Comparison of ENCODE assay signal across 9 mouse cellular contexts in genomic region chr9:45740584-45740980, GRCm38 (mm10).
A peak's percentile ranks its signal among the peaks of the same experiment; 100 is the strongest.
DNase-seq lines count a peak whose midpoint lies in the region; ATAC-seq lines count a peak whose summit lies in the region.
"Had no signal": no experiment of that assay in that cellular context is flagged by ENCODE, and none has a peak within 500 bp of the region (broad histone marks: within the 10 kb centered on the region; RNA-seq: fewer than 3 reads in every experiment).

No protein-coding gene starts in this region.

- no peaks in the 10 kb centered on the region for H3K36me3 ChIP-seq in heart, embryonic 11.5 days (ENCODE audit: control insufficient read depth, insufficient read depth, low read length)
- no peaks in the 10 kb centered on the region; the same call in 1 of the 2 replicates for H3K36me3 ChIP-seq in hindbrain, embryonic 14.5 days (replicated peaks; ENCODE audit: control insufficient read depth, insufficient read depth)
- H3K36me3 ChIP-seq: embryonic facial prominence, embryonic 12.5 days had no signal

- no peaks in the 10 kb centered on the region for H3K4me1 ChIP-seq in heart, embryonic 11.5 days (ENCODE audit: control insufficient read depth, insufficient read depth, low read length)
- peaks cover 13% of the 10 kb centered on the region for H3K4me1 ChIP-seq in hindbrain, embryonic 14.5 days (replicated peaks; ENCODE audit: control insufficient read depth, insufficient read depth, low read length)

- no peak overlapping the region for H3K4me2 ChIP-seq in heart, embryonic 11.5 days
- H3K4me2 ChIP-seq in hindbrain, embryonic 14.5 days (replicated peaks): no peak overlapping the region
- H3K4me2 ChIP-seq: embryonic facial prominence, embryonic 12.5 days had no signal

- peaks cover 21% of the 10 kb centered on the region for H3K27me3 ChIP-seq in heart, embryonic 11.5 days (ENCODE audit: control insufficient read depth, insufficient read depth, low read length)
- H3K27me3 ChIP-seq in hindbrain, embryonic 14.5 days (ENCODE audit: control insufficient read depth, insufficient read depth, low read length): no peaks in the 10 kb centered on the region
- H3K27me3 ChIP-seq: embryonic facial prominence, embryonic 12.5 days had no signal

- H3K9me3 ChIP-seq in heart, embryonic 11.5 days (replicated peaks; ENCODE audit: control insufficient read depth, low read length): no peaks in the 10 kb centered on the region
- no peaks in the 10 kb centered on the region for H3K9me3 ChIP-seq in hindbrain, embryonic 14.5 days (ENCODE audit: control insufficient read depth, low read length)
- H3K9me3 ChIP-seq: embryonic facial prominence, embryonic 12.5 days had no signal

- H3K9ac ChIP-seq in heart, embryonic 11.5 days (ENCODE audit: low read depth, low read length): no peak overlapping the region
- H3K9ac ChIP-seq in hindbrain, embryonic 14.5 days: no peak overlapping the region
- H3K9ac ChIP-seq: embryonic facial prominence, embryonic 12.5 days had no signal

- H3K27ac ChIP-seq in heart, embryonic 11.5 days (ENCODE audit: low read depth, low read length): no peak overlapping the region
- no peak overlapping the region for H3K27ac ChIP-seq in hindbrain, embryonic 14.5 days
- H3K27ac ChIP-seq: embryonic facial prominence, embryonic 12.5 days had no signal

- 69% methylated on average over 2 of the region's 2 CpGs for WGBS in heart, embryonic 11.5 days (ENCODE audit: insufficient replicate concordance)
- 52% methylated on average over 2 of the region's 2 CpGs for WGBS in hindbrain, embryonic 14.5 days

- intact Hi-C loops in gastrocnemius, postnatal 36 days (cut with DNase I): no loop called here

- no peak overlapping the region for H3K4me3 ChIP-seq in heart, embryonic 11.5 days (ENCODE audit: low read depth, low read length)
- no peak overlapping the region for H3K4me3 ChIP-seq in hindbrain, embryonic 14.5 days (replicated peaks; ENCODE audit: low read length)
- H3K4me3 ChIP-seq: embryonic facial prominence, embryonic 12.5 days had no signal

- peak; percentile 26 for DNase-seq in heart, postnatal 4 days
- DNase-seq in 416B (ENCODE audit: low read depth): peak; percentile 6
- peak; percentile 87 to 89 for DNase-seq in cerebellum, postnatal 10 days
- peak; percentile 47 for DNase-seq in hindbrain, embryonic 14.5 days (ENCODE audit: low spot score)
- no peak for DNase-seq in spleen, postnatal 10 days (ENCODE audit: low spot score in 2 of 2)
- no peak for DNase-seq in natural killer cell, adult 2 months (ENCODE audit: low spot score in 2 of 2)
- DNase-seq in gastrocnemius, postnatal 36 days: no peak

- ATAC-seq in heart, embryonic 11.5 days (replicated peaks; ENCODE audit: insufficient number of reproducible peaks, low FRiP score, low TSS enrichment): no peak
- ATAC-seq in hindbrain, embryonic 14.5 days (ENCODE audit: low FRiP score): no peak

Comparison
In these comparisons a context has a peak if more than half of its experiments do, and no peak if none do; other contexts are left out.
1. DNase-seq: peak in heart, postnatal 4 days (single experiment), 416B (single experiment), cerebellum, postnatal 10 days (2 of 2) and hindbrain, embryonic 14.5 days (single experiment); none in spleen, postnatal 10 days (0 of 2), natural killer cell, adult 2 months (0 of 2) and gastrocnemius, postnatal 36 days (0 of 2).